Mouse (Mus musculus) adrenal gland, adult 8-10 months (tissue): Measurements from ENCODE around the gene Zfp422. TPM values are rescaled to one million over a fixed set of nuclear protein-coding genes. Genes with fewer than 3 reads are reported as not detected.

Experiments used
- DNase-seq: peaks from one replicate; pipeline ENCODE4 v3.0.0; 2022
- total RNA-seq, 4 experiments: library from RNA; stranded (reverse); gene quantifications; 2 replicates each; pipeline ENCODE4 v1.2.4; 2022

Gene Zfp422
- total RNA-seq = 10 to 100 TPM; 18.0 to 21.8 (median 20.2) TPM

DNA sequence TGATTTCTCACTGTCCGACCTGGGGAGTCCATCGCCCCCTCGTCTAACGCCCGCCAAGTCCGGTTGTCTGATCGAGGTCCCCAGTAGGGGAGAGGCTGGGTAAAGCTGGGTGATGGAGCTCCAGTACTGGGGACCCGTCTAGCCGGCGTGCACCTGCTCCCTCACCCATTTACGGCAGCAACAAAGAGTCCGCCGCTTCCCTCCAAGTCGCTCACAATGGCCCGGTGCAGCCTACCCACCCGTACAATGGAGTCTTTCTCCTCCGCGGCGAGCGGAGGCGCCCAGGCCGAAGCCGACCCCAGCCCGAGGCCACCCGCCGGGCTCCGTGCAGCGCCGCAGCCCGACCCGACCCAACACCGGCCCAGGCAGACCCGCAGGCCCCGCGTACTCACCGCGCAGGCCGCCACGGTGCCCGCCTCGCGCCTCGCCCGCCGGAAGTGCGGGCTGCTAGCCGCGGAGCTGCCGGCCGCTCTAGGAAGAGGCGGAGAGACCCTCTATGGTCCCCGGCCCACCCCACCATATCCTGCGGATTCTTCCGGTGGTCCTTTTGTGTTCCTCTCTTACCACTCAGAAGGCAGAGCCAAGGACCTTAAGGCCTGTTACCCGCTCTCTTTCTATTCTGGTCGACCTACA lies at the start of gene Zfp422:
TSS of gene Zfp422 (minus strand) at position 461 of the 633 bp plus-strand sequence.
- DNase-seq = peak; percentile 20

DNA sequence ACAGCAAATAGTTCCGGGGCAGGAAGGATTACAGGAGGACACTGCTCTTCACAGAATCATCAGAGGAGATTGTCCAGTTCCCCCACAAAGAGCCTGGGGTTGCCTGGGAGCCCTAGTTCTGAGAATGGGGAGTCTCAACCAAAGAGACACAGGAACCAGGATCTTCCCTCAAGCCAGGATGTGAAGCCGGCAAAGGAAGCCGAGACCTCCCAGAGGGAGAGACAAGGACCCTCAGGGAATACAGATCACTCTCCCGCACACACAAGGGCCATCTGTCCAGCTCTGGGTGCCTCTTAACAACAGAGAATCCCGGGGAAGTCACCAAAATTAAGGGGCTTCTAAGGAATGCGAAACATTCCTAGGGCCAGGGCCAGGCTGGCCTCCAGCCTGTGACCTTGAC lies 48.5 kb upstream of the Zfp422 start:
- no peak for DNase-seq

DNA sequence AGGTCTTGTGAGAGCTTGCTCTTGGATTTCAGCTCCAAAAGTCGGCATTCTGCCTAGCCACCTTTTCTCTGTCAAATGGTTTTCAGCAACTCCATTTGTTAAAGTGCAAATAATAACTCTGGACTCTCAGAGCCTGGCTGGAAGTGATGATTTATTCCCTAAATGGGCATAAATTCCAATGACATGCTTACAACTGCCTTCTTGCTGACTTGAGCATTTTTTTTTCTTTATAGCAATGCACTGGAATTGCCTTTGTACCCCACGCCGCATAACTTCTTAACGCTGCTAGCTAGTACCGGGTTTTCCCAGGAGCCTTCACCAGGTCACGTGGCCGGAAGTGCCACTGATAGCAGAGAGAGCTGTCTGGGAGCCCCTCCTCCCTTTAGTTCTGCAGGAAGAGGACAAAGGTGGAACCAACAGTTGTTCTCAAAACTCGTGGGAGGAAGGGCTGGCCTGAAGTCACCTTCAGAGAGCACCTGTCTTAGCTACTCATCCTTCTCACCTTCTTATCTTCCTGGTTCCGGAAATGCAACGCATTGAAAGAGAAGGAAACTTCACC lies 47.6 kb upstream of the Zfp422 start:
- no peak for DNase-seq

DNA sequence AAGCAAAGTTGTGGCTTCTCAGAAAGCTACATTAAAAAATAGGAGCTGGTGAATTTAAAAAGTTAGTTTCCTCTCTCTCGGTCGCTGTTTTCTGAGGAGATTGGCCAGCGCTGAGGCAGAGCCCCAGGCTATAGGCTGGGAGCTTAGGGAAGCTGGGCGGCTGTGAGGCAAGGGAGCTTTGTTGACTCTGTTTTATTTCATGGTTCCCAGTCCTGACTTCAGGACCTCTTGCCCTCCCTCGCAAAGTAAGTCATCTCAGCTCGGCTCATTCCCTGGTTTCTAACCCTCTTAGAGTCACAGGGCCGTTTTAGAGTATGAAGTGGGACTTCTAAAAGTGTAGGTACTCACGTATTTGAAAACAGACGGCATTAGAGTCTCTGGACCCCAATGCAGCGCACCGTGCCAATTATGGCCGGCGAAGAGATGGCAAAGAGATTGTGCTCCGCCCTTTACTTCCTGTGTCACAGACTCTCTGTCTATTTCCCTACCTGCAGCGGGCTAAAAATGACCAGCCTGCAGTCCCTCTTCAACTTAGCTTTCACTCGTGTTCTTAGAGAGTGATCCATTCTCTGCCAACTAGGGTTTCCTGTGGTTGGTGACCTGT lies 45.6 kb upstream of the Zfp422 start:
- no peak for DNase-seq

DNA sequence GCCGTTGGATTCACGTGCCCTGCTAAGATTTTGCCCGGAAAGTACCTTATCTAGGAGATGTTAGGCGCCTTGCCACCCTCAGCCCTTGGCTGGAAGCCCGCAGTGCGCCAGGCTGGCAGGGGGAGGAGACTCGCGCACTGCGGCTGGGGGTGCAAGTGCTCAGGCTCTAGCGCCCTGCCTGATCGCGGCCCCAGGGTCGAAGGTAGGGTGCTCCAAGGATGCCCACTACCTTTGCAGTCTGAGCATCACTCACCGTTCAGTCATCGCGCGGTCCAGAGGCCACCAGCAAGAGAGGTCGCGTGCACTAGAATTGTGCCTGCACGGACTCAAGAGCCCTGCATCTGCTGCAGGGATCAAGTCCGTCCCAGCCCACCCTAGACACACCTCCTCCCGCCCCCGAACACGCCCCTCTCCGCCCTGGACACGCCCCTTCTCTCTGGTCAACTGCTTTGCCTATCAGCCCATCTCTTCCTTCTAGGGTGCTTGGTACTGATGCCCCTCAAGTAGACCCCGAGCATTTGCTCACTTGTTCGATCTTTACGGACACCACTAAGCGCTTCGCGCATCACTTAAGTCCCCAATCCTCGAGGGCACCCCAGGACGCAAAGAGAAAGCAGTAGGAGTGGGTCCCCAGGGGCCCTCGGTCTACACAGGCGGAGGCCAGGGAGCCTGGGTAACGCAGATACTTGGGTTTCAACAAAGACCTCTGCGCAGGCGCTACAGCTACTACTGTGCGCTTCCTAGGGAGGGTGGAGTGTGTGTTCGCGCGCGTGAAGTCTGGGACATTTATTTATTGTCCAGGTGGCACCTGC lies 44.9 kb upstream of the Zfp422 start, which contains the start of gene Rassf4:
TSS of gene Rassf4 (minus strand) at position 482 of the 812 bp plus-strand sequence.
- DNase-seq = peak; percentile 59

DNA sequence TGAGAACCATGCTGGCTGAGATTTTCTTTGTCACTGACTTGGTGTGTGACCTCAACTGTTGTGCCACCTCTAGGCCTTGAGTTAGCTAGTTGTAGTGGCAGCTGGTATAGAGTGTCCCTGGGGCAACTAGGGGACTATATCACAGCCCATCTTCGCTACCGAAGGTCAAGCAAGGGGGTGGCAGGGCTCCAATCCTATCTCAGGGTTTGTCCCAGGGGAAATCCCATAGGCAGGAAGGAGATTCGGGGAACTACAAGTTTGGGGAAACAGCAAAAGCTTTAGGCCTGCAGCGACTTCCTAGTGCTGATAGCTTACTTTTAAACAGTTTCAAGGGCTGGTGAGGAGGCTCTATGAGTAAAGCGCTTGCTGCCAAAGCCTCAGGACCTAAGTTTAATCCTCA lies 43.5 kb upstream of the Zfp422 start:
- DNase-seq = no peak

DNA sequence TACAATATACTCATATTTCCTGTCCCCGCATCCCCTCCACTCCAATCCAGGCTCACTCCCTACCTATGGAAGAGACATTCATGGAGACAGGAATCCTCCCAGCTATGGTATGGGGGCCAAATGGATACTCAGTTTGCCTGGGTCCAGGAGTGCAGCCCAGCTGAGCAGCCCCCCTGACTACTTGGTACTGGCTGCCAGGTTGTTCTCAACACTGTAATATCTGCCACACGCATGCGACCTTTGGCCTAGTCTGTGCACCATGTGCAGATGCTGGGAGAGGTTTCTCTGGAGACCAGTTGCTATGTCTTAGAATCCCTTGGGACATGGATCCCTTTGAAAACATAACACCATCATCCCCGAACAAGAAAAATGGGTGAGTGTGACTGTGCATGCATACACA lies 43.0 kb upstream of the Zfp422 start:
- no peak for DNase-seq

DNA sequence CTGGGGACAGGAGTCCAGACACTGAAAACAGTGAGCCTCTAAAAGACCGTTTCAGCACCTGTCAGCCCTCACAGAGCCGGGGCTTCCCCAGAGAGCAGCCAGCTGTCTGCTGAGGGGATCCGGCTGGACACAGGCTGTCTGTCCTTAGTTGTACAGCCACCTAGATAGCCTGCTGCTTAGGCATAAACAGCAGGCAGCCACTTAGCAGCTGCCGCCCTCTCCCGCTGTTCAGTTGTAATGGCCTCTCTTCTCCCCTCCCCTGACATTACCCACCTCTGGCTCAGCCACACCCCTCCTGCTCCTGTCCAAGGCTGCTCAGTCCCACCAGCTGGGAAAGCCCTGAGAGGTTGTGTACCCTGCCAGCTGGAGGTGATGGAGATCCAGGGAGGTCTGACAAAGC lies 42.2 kb upstream of the Zfp422 start:
- no peak for DNase-seq

DNA sequence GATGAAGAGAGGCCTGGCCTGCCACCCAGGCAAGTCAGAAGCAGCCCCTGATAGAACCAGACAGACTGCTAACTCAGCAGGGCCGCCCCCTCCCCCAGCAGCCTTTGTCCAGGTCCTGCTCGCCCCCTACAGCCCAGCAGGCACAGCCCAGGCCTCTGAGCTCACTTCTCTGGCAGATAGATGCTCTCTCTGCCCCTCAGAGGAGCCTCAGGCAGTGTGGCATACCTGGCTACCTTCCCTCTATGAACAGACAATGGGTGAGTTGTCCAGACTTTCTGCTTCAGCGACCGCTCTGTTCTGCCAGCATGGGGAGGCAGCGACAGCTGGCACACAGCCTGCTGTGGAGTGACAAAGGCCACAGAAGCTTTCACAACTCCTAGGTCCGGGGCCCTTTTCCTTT lies 41.3 kb upstream of the Zfp422 start:
- DNase-seq = no peak

DNA sequence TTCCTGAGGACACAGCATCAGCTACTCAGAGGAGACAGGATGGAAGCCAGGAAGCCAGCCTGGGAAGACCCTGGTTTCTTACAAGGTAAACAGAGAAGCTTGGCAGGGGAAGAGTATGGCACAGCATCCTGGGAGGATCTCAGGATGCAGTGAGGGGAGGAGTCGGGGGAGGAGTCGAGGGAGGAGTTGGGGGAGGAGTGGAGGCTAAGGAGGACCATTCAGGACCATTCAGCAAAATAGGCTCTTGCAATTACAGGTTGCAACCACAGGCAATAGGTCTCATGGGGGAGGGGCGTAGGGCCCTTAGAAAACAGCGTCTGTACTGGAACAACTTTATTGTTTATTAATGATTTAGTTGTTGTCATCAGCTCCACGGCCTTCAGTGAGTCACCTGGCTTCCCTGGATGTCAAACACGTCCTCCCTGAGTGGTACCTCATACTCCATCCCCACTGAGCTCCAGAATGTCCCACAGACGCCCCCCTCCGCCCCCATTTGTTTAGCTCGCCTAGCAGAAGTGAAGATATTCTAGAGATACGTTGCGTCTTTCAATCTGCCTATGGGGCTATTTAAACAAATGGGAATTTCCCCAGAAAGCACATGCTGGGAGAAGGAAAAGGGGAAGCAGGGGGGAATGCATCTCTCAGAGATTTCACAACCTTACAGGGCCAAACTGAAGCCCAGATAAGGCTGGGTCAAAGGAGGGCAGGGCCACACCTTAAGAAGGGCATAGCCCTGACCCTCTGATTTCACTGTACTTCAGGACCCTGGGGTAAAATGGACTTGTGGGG lies 40.1 kb upstream of the Zfp422 start:
- no peak for DNase-seq

DNA sequence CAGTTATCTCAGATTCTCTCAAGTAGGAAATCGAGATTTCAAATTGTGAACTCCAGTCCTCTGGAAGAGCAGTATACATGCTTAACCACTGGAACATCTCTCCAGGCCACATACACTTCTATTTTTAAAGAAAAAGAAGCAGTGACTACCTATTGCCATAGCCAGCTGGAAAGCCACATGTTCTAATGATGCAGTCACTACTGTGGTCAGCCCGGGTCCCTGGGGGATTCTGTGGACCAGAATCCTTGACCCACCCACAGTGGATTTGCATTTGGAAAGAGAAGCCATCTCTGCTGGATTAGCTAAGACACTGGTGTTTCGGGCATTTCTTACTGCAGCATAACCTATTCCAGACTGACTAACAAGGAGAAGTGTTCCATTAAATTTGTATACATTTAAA lies 38.6 kb upstream of the Zfp422 start:
- DNase-seq = no peak

DNA sequence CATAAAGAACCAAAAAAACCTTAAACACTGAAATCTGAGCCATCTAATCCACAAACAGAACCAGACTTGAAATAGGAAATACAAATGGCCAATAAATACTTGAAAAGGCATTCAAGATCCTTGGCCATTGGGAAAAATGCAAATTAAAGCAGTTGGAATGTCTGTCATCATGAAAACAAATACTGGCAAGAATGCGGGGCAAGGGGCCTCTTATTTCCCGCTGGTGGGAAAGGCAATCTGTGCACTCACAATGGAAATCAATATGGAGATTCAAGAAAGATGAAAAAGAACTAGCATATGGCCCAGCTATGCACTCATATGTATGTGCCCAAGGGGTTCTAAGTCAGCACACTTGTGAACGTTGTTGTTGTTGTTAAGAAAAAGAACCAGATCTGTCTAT lies 38.1 kb upstream of the Zfp422 start:
- no peak for DNase-seq

DNA sequence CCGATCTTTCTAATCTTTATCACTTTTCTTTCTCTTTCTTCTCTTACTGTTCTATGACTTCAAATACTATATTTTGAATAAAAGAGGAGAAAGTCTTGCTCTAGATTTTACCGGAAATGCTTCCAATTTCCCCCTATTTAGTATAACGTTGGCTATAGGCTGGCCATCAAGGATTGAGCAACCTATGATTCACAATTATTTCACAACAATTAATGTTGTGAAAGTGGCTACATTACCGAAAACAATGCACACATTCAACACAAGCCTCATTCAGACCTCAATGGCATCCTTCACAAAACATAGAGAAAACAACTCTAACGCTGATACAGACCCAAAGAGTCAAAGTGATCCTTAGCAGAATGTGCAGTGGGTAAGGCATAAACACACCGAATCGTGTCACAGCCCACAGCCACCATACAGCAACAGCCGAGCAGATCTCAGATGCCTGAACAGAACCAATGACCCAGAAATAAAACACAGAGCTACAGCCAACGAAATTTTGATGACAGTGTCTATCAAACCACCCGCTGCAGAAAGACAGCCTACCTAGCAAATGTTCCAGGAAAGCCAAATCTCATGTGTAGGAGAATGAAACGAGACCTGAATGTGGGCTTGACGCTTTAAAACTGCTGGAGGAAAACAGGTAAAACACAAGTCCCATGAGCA lies 37.4 kb upstream of the Zfp422 start:
- no peak for DNase-seq

DNA sequence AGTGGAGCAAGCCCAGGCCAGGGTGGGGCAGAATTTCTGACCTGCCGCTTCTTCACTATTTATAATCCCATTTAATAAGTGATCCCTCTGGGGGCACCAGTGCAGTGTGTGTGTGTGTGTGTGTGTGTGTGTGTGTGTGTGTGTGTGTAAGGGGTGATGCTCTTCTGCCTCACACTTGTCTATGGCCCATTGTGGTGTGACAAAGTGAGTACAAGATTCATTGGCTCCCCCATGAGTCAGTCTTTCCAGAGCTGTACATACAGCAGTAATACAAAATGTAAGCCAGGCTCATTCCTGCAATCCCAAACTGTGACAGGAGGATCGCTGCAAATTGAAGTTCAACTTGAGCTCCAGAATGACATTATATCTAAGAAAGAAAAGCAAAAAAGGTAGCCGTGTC lies 36.0 kb upstream of the Zfp422 start:
- no peak for DNase-seq

DNA sequence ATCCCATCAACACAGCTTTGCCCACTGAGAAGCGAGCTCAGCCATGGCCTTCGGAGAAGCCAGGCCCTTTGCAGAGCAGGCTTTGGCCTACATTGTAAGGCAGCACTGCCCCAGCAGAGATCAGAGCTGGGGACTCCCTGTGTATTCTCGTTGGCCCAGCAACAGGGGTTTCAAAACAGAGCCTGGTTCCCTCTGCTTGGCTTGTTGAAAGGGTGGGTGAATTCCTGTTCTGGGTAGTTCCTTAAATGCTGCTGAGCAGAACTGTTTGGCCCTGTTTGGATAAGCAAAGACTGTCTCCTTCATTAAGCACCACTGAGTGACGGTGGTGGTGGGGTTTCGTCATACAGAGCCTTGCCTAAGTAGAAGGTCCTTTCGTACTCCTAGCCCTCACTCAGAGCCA lies 35.2 kb upstream of the Zfp422 start:
- no peak for DNase-seq

DNA sequence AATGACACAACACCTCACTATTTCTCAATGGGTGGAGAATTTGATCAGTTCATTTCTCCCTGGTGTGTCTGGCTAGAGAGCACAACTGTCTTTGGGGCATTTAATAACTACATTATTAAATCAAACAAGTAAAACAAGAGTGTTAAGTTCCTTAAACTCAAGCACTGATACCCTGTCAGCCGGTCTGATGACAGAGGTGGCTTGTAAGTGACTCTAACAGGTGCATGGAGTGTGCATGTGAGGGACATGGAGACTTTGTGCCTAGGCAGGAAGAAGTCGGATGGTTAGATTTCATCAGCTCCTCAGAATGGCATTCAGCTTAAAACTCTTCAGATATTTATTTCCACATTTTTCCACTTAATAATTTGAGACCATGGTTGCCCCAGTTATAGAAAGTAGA lies 34.6 kb upstream of the Zfp422 start:
- no peak for DNase-seq

DNA sequence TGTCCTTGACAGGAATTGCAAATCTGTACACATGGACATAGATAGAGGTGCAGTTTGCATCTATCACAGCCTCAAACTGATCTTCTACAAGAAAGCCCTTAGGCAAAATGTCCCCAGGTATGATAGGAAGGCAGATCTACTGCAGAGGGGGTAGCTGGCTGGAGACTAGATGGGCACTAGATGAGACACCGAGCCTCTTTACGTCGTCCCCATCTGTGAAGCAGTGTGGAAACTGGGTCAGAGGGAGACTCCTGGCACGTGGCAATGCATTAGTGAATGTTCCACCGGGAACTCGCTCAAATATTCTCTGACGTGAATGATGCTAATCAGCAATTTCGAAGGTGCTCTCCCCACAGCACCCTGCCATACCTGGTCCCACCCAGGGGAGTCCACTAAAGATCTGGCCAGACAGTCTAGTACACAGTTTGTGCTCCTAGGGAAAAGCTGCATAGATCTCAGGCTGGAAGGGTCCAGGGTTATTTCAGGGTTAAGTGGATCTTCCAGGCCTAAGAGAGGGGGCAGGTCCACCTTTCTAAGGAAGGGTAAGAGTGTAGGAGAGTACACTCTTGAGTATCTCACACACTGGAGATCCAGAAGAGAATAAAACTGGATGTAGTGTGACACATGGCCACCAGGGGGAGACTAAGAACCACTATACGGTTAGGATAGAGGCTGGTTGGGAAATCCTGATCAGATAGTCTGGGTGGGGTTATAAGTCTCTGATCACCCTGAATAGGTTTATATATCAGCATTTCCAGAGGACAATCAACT lies 25.1 kb upstream of the Zfp422 start:
- no peak for DNase-seq

DNA sequence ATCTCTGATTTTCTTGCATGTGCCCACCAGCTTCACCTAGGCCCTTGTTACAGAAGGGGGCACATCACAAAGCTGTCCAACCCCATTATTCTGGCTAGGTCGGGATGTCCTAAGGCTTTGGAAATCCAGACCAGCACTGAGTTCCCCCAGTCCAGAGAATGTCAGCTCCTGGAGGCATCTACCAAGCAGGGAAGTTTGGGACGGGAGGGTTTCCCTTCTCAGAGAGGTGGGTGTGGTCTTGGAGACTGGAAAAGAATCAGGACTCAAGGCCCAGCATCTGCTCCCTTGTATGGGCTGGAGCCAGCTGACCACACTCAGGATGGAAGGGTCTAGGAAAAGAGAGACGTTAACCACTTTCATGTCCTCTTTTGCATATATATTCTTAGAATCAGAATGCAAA lies 24.4 kb upstream of the Zfp422 start:
- no peak for DNase-seq

DNA sequence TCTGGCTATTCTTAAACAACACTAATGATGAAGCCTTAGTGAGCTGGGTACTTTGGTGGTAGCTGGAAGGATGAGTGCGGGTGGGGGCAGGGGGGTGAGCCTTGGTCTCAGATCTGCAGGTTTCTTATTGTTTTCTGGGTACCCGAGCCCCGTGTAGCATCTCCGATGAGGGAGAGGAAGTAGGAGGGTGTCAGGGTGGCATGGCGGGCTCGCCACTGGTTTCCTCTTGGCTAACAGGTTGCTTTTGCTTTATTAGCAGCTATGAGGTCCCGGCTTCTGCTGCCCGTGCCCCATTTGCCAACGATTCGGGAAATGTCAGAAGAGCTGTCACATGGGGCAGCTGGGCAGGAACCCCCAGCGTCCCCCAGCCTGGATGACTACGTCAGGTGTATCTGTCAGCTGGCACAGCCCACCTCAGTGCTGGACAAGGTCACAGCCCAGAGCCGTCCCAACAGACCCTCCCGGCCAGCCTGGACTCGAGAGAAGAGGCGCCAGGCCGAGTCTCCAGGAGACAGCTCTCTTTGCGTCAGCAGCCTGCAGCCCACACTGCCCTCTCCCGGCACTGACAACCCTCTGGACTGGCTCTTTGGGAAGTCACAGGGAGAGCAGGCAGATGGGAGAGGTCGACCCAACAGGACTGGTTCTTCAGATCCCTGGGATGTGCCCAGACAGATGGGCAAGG lies 22.8 kb upstream of the Zfp422 start:
- no peak for DNase-seq

DNA sequence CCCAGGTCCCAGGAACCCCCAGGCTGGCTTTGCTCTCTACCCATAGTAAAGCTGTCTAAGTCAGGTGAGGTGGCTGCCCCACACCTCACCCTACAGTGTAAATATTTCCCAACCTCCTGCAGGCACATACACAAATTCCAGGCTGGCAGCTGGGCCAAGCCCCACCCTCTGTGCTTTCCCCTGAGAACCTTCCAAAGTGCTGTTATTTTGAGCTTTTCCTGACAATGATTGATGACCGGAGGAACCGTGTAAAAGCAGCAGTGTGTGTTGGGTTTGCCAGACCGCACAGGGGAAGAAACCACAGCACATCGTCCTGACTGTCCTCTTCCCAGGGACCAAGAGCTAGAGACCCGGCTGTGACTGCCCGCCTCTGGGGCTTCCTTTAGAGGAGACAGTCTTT lies 21.6 kb upstream of the Zfp422 start, which contains the start of gene Depp1:
TSS of gene Depp1 (plus strand) at position 204 of the 400 bp plus-strand sequence.
- DNase-seq = peak; percentile 39

DNA sequence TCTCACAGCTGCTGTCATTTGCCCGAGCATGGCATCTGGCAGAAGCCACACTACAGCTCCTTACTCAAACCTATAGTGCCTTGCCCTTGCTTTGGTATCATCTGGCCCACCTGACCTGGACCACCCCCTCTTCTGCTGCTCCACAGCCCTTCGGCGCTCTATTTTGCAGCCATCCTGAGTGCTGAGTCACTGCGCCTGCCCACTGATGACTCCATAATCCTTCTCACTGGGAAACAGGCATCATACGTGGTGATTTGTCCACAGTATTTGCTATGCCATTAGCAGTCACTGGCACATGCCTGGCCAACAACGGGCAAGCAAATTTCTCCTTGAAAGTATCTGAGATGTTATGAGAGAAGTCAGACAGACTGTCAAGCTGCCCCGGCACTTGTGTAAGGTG lies 21.0 kb upstream of the Zfp422 start:
- DNase-seq = no peak
